Mouse (Mus musculus) spleen, adult 18-20 months (tissue): ENCODE results near the gene Zfp503.

ENCODE experiments used
- DNase-seq, 2 experiments: peaks; one replicate each; pipeline ENCODE4 v3.0.0; 2022; ENCODE audit warnings: mixed read lengths in 2 of 2

The Zfp503 gene

GRCm38 (mm10) chr14:21989291-21989913 is at the start of gene Zfp503:
Gene Zfp503 (minus strand): TSS chr14:21989601.
- DNase-seq, result peak in 1 of 2 experiments; percentile 18

- DNase-seq, result no peak
Measured at GRCm38 (mm10) chr14:22037498-22038131, 48.2 kb upstream of the Zfp503 start.

DNA sequence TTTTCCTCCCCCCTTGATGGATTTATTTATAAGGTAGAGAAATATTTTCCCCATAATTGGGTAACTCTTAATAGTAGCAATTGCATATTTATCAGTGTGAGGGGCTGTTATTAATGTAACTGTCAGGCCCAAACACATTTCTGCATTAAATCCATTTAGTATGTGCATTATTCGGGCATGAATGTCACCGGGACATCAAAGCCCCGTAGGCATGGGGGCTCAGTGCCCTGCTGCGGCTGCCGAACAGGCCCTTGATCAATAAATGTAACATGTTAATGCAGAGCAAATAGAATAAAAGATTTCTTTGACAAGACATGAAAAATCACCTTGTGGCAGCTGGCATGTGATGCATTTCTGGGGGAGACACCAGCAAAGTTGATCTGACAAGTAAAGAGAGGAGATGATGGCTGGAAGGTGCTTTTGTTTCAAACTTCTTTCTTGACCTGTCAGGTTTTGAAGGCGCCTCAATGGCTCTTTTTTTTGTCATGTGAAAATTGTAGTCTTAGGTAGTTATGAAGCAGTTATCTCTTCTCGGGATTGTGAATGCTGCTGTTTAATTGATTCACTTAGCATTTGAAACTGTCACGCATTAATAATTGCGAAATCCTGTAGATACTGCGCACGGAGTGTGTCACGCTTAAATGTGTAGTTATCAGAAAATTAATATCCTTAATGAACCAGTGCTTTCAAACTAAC is 47.5 kb upstream of the Zfp503 start:
- no peak for DNase-seq

- DNase-seq, result no peak
Measured at GRCm38 (mm10) chr14:22036338-22036737, 46.9 kb upstream of the Zfp503 start.

GRCm38 (mm10) chr14:22035900-22036299 is 46.5 kb upstream of the Zfp503 start:
- no peak for DNase-seq

GRCm38 (mm10) chr14:22023533-22023932 is 34.1 kb upstream of the Zfp503 start:
- no peak for DNase-seq

- no peak for DNase-seq
Measured at GRCm38 (mm10) chr14:22020885-22021284, 31.5 kb upstream of the Zfp503 start.

GRCm38 (mm10) chr14:22019949-22020845 is 30.8 kb upstream of the Zfp503 start:
- peak in 1 of 2 experiments; percentile 6 for DNase-seq

DNA sequence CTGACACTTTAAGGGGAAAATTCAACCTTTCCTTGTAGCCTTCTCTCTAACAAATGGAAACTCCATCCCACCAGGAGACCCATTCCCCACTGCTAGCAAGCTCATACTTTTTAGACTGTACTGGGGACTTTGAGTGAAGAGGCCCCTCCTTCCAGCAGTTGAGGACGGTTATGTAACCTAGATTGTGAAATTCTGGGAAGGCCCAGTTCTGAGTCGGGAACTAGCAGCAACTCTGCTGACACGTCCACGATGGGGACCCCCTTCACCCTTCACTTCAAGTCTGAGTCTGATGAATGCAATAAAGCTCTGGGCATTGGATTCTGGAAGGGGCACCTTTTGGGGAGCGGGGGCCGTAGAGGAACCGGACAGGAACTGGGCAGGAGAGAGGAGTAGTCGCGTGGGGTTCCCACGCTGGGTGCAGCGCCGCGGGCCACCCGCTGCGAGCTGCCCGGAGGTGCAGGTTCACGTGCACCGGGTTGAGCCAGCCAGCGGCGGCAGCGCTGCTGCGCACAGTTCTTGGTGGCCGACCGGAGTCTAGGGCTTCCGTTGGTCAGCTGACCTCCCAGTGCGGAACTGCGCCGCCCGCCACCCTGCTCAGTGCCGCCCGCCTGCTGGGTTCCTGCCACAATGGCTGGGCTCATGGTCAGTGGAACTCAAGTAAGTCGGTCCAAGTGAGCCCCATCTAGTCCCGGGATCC is 30.0 kb upstream of the Zfp503 start, which contains the start of gene Lrmda:
Lrmda (plus strand) TSS at position 461 of the 697 bp plus-strand sequence.
- peak; percentile 43 to 58 for DNase-seq

DNA sequence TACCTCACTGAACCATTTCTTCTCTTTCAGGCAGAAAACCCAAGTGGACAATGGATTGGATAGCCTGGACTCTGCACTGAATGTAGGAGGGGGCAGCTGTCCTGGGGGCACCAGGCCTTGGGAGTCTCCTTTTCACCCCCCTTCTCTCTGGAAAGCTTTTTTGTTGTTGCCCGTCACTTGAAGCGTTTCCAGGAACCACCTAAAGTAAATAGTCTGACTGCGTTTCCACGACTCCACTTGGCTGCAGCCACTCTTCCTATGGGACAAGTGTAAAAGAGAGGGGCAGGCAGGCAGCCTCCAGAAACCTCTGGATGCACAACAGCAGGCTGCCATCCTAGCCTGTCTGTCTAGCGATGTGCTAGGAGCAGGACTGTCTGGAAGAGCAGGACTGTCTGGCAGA is 27.6 kb upstream of the Zfp503 start:
- no peak for DNase-seq

- no peak for DNase-seq
Measured at GRCm38 (mm10) chr14:22014781-22015180, 25.4 kb upstream of the Zfp503 start.

DNA sequence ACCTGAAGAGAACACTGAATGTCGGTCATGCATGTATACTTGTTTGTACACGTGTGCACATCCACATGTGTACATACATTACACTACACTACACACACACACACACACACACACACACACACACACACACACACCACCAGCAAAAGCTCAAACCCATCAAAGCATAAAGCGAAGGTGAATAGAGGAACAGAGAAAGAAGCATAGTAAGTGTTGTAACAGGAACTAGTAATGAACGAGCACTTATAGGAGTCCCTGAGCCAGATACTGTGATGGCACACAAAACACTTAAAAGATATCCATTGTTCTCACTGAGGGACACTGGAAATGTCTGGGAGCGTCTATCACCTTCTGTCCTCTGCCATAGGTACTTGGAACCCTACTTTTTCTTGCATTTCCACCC is 24.9 kb upstream of the Zfp503 start:
- no peak for DNase-seq

DNA sequence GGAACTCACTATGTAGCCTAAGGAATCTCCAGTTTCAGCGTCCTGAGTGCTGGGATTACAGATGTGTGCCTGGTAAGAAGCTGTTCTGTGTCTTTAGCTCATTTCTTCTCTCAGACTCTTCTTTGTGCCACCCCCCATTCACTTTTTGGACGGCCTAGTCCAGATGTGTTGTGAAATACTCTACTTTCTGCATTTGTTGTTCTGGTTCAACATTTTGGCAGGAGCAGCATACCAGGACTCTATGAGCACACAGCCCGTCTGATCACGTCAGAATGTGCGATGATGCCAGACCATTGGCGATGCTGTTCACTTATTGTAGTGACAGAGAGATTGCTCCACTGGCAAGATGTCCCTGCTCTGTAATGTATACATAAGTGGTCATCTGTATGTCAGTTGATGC is 17.6 kb upstream of the Zfp503 start:
- DNase-seq, result no peak

DNA sequence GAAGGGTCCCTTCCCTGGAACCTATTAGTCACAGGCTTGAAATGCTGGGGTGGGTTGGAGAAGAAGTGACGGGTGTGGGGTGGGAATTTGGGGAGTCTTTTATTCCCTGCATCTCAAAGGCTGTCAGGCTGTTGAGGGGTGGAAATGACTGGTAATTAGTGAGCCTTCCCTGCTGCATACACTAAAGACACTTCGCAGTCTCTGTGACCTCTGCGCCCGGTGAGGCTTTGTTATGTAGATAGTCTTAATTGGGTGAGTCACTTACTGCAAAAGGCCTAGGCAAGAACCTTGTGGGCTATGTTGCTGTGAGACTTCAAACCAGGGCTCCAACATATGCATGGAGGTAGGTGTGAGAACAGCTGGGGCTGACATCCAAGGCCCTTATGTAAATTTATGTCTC is 15.5 kb upstream of the Zfp503 start:
- no peak for DNase-seq

GRCm38 (mm10) chr14:22003631-22004030 is 14.2 kb upstream of the Zfp503 start:
- DNase-seq, result no peak

DNA sequence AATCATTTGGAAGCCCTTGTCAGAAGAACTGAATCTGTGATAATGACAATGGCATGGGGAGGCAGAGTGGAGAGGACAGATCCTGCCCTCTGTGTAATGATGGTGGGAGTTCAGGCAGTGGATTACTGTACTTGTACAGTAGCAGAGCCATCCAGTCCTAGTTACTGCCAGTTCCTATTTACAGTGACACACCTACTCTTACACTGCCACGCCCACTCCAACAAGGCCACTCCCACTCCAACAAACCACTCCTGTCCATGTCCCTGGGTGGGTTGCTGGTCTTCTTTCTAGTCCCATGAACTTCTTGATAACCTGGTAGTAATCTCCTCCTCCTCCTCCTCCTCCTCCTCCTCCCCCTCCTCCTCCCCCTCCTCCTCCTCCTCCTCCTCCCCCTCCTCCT is 13.8 kb upstream of the Zfp503 start:
- DNase-seq, result no peak

- no peak for DNase-seq
Measured at GRCm38 (mm10) chr14:21999588-21999987, 10.2 kb upstream of the Zfp503 start.

GRCm38 (mm10) chr14:21995031-21995754 is 5.8 kb upstream of the Zfp503 start:
- DNase-seq, result peak; percentile 46 to 67

DNA sequence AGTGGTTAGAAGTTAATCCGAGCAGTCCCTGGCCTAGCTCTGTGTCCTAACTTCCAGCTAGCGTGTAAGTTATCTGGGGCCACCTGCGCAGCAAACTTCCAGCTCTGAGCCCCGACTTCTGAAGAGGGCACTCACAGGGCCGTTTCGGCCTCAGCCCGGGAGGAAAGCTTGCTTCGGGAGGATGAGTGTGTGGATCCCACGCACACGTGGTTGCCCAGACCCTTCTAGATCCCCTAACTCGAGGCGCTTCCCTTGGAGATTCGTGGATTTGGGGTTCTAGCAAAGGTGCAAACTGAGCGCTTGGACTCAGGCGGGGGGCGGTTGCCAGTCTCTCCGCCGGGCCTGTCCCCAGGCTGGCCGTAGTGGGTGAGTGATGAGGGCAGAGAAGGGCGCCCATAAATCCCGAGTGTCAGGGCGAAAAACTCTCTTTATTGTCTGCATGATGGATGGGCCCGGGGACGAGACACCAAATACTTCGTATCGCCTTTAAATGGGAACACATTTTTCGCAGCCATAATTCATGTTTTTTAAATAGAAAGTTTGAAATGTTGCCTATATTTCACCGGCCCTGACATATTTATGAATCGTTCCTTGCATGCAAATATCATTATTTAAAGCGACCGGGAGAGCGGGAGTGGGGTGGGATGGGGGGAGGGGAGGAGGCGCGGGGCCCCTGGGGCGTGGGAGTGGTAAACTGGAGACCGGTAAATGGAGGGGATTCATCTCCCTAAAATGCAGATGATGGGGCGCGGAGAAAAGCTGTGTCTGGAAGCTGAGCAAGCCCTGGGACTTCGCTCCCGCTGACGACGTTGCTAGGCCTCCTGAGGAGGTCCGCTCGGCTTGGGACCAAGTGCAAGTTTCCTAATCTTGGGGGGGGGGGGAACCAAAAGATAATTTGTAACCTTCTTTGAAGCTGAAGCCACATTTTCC is 4.9 kb upstream of the Zfp503 start:
- no peak for DNase-seq
